Mouse (Mus musculus) E14TG2a.4 (cell line): Measurements from ENCODE around the gene Arhgef12.

Experiments
- CTCF ChIP-seq: conservative IDR thresholded peaks from 2 replicates; pipeline ENCODE4 v1.5.1; 2014; ENCODE audit warnings: low read length
- NANOG ChIP-seq: IDR thresholded peaks from 2 replicates; pipeline ENCODE4 v1.6.1; 2014; ENCODE audit warnings: borderline replicate concordance, low read length, mixed read lengths

GRCm38 (mm10) chr9:43044481-43044880 is 62.6 kb downstream of the Arhgef12 start:
- TF ChIP-seq CTCF (no peak), NANOG (no peak)
